ENCODE assay signal across 29 mouse cellular contexts in genomic region chr17:35505776-35506175, GRCm38 (mm10). TPM values are rescaled to one million over a fixed set of nuclear protein-coding genes. Genes with fewer than 3 reads are reported as not detected.
A peak's percentile ranks its signal among the peaks of the same experiment; 100 is the strongest.
DNase-seq lines count a peak whose midpoint lies in the region; ATAC-seq and TF ChIP-seq lines count a peak whose summit lies in the region.
"Had no signal": no experiment of that assay in that cellular context is flagged by ENCODE, and none has a peak within 500 bp of the region (broad histone marks: within the 10 kb centered on the region; RNA-seq: fewer than 3 reads in every experiment).

Pou5f1 (plus strand) TSS chr17:35506018.

- H3K4me1 ChIP-seq in liver, embryonic 12.5 days = no peaks in the 10 kb centered on the region
- no peaks in the 10 kb centered on the region for H3K4me1 ChIP-seq in liver, postnatal 0 days (ENCODE audit: insufficient read depth)
- peaks cover 58% of the 10 kb centered on the region for H3K4me1 ChIP-seq in E14TG2a.4 (replicated peaks; ENCODE audit: low read depth, low read length)
- peaks cover 8 to 17% of the 10 kb centered on the region in 2 experiments for H3K4me1 ChIP-seq in ES-E14 (ENCODE audit: control insufficient read depth in 2 of 2, insufficient read depth in 2 of 2, low read length in 2 of 2, poor library complexity in 1 of 2)
- H3K4me1 ChIP-seq in stomach, embryonic 15.5 days = 0 out of 2 replicates have a peak, but pooled peaks cover 2% of the 10 kb centered on the region
- no peaks in the 10 kb centered on the region; the same call in 1 of the 2 replicates for H3K4me1 ChIP-seq in intestine, embryonic 16.5 days (ENCODE audit: control insufficient read depth, insufficient read depth, low read length)
- H3K4me1 ChIP-seq: forebrain, embryonic 13.5 days had no signal

- 0 out of 2 replicates have a peak within 1 kb of the TSS, but pooled peaks have one; percentile 18 for H3K9ac ChIP-seq in liver, embryonic 12.5 days
- no peak within 1 kb of the TSS for H3K9ac ChIP-seq in liver, postnatal 0 days (replicated peaks)
- peak within 1 kb of the TSS; percentile 87 for H3K9ac ChIP-seq in ES-E14 (ENCODE audit: insufficient read depth, low read depth, low read length, poor library complexity, severe bottlenecking)
- H3K9ac ChIP-seq in stomach, embryonic 15.5 days = no peak within 1 kb of the TSS
- H3K9ac ChIP-seq in intestine, embryonic 16.5 days (ENCODE audit: low read depth, low read length) = no peak within 1 kb of the TSS
- H3K9ac ChIP-seq: hindbrain, embryonic 14.5 days; kidney, embryonic 15.5 days; limb, embryonic 13.5 days; neural tube, embryonic 13.5 days had no signal

- no peaks in the 10 kb centered on the region for H3K36me3 ChIP-seq in liver, embryonic 12.5 days
- no peaks in the 10 kb centered on the region for H3K36me3 ChIP-seq in liver, postnatal 0 days (replicated peaks; ENCODE audit: insufficient read depth, low read length)
- H3K36me3 ChIP-seq in E14TG2a.4 (ENCODE audit: insufficient read depth, low read length) (peaks cover 40% of the 10 kb centered on the region), ES-E14 (ENCODE audit: control insufficient read depth, insufficient read depth, low read length, poor library complexity, severe bottlenecking) (peaks cover 28% of the 10 kb centered on the region)
- no peaks in the 10 kb centered on the region for H3K36me3 ChIP-seq in stomach, embryonic 15.5 days
- no peaks in the 10 kb centered on the region for H3K36me3 ChIP-seq in intestine, embryonic 16.5 days (ENCODE audit: control insufficient read depth, insufficient read depth, low read length)
- H3K36me3 ChIP-seq: G1E; kidney, embryonic 15.5 days; limb, embryonic 13.5 days; neural tube, embryonic 13.5 days had no signal

- DNase-seq in liver, postnatal 0 days = no peak
- peak; percentile 65 for DNase-seq in ES-E14 (ENCODE audit: low read depth, low spot score)
- no peak for DNase-seq in left cerebral cortex, adult 18-20 months (ENCODE audit: low spot score in 2 of 2)
- DNase-seq: adrenal gland, postnatal 14 days; cerebellum, adult 11-12 months; cerebellum, adult 9-11 months; embryo, embryonic 11 days; gastrocnemius, postnatal 10 days; kidney, adult 18-20 months; lung, adult 18-20 months; lung, postnatal 14 days; thymus, adult 2 months; thymus, postnatal 36 days had no signal

- TF ChIP-seq CTCF in liver, postnatal 0 days (IDR thresholded peaks at IDR 0.05; ENCODE audit: low read depth) = no peak
- no peak for TF ChIP-seq CTCF in E14TG2a.4 (conservative IDR thresholded peaks at IDR 0.05; ENCODE audit: low read length)

- H3K4me2 ChIP-seq in liver, embryonic 12.5 days = no peak within 1 kb of the TSS
- H3K4me2 ChIP-seq in liver, postnatal 0 days (ENCODE audit: low read depth, low read length) = no peak within 1 kb of the TSS
- H3K4me2 ChIP-seq in stomach, embryonic 15.5 days = no peak within 1 kb of the TSS
- H3K4me2 ChIP-seq in intestine, embryonic 16.5 days (ENCODE audit: low read depth, low read length) = no peak within 1 kb of the TSS
- H3K4me2 ChIP-seq: forebrain, embryonic 13.5 days; hindbrain, embryonic 14.5 days; kidney, embryonic 15.5 days; limb, embryonic 13.5 days; liver, embryonic 11.5 days; neural tube, embryonic 13.5 days had no signal

- no peak within 1 kb of the TSS for H3K4me3 ChIP-seq in liver, embryonic 12.5 days
- no peak within 1 kb of the TSS for H3K4me3 ChIP-seq in liver, postnatal 0 days (ENCODE audit: low read depth, low read length)
- H3K4me3 ChIP-seq in E14TG2a.4 (replicated peaks; ENCODE audit: low read length) (peak within 1 kb of the TSS; percentile 99), ES-E14 (ENCODE audit: insufficient read depth in 1 of 2, low read depth in 1 of 2, low read length in 2 of 2, poor library complexity in 1 of 2, severe bottlenecking in 1 of 2) (peak within 1 kb of the TSS; percentile 79 to 88)
- no peak within 1 kb of the TSS for H3K4me3 ChIP-seq in stomach, embryonic 15.5 days (replicated peaks)
- H3K4me3 ChIP-seq in intestine, embryonic 16.5 days (ENCODE audit: low read length) = no peak within 1 kb of the TSS
- H3K4me3 ChIP-seq: forebrain, embryonic 13.5 days; kidney, embryonic 15.5 days; limb, embryonic 13.5 days; neural tube, embryonic 13.5 days had no signal

- no peak for ATAC-seq in liver, embryonic 12.5 days
- no peak for ATAC-seq in liver, postnatal 0 days
- peak; percentile 17; the same call in 1 of the 2 replicates for ATAC-seq in stomach, embryonic 15.5 days (ENCODE audit: insufficient read depth, low FRiP score, low read depth)
- ATAC-seq in intestine, embryonic 16.5 days = no peak
- ATAC-seq: forebrain, embryonic 13.5 days; inflammation-experienced regulatory T-cells, adult 6 months had no signal

- peaks cover 80% of the 10 kb centered on the region for H3K27me3 ChIP-seq in liver, embryonic 12.5 days (replicated peaks)
- H3K27me3 ChIP-seq in liver, postnatal 0 days (ENCODE audit: insufficient read depth, low read length) = peaks cover 40% of the 10 kb centered on the region
- H3K27me3 ChIP-seq in E14TG2a.4 (ENCODE audit: insufficient read depth, low read length) = no peaks in the 10 kb centered on the region
- H3K27me3 ChIP-seq in stomach, embryonic 15.5 days (replicated peaks) = peaks cover 6% of the 10 kb centered on the region; the same call in 1 of the 2 replicates
- H3K27me3 ChIP-seq in intestine, embryonic 16.5 days (replicated peaks; ENCODE audit: control insufficient read depth, insufficient read depth, low read length) = peaks cover 3% of the 10 kb centered on the region; the same call in 1 of the 2 replicates

- no peak within 1 kb of the TSS for H3K27ac ChIP-seq in liver, embryonic 12.5 days
- no peak within 1 kb of the TSS for H3K27ac ChIP-seq in liver, postnatal 0 days (ENCODE audit: low read depth)
- peak within 1 kb of the TSS; percentile 100 for H3K27ac ChIP-seq in ES-E14 (ENCODE audit: insufficient read depth, low read depth, low read length, poor library complexity, severe bottlenecking)
- no peak within 1 kb of the TSS for H3K27ac ChIP-seq in stomach, embryonic 15.5 days
- no peak within 1 kb of the TSS for H3K27ac ChIP-seq in intestine, embryonic 16.5 days (ENCODE audit: low read length)
- H3K27ac ChIP-seq: forebrain, embryonic 13.5 days; hindbrain, embryonic 14.5 days; kidney, embryonic 15.5 days; limb, embryonic 13.5 days; neural tube, embryonic 13.5 days had no signal

- 34% methylated on average over 13 of the region's 13 CpGs for WGBS in liver, embryonic 12.5 days (ENCODE audit: insufficient replicate concordance)
- 38% methylated on average over 13 of the region's 13 CpGs for WGBS in liver, postnatal 0 days (ENCODE audit: insufficient replicate concordance)
- 55% methylated on average over 13 of the region's 13 CpGs for WGBS in stomach, embryonic 15.5 days
- 57% methylated on average over 13 of the region's 13 CpGs for WGBS in intestine, embryonic 16.5 days

- in situ Hi-C loops in ES-E14 (cut with MboI; ENCODE audit: low sequenced_read_pairs in 2 of 2, unreplicated experiment in 2 of 2) = no loop called here

- no peak for TF ChIP-seq EP300 in liver, postnatal 0 days (IDR thresholded peaks at IDR 0.05; ENCODE audit: low read depth)

- no peaks in the 10 kb centered on the region for H3K9me3 ChIP-seq in liver, embryonic 12.5 days (replicated peaks)
- no peaks in the 10 kb centered on the region for H3K9me3 ChIP-seq in liver, postnatal 0 days (ENCODE audit: low read length)
- H3K9me3 ChIP-seq in E14TG2a.4 (ENCODE audit: low read length) (no peaks in the 10 kb centered on the region), ES-E14 (ENCODE audit: control insufficient read depth, insufficient read depth, low read depth, low read length) (no peaks in the 10 kb centered on the region)
- H3K9me3 ChIP-seq in stomach, embryonic 15.5 days = no peaks in the 10 kb centered on the region
- no peaks in the 10 kb centered on the region for H3K9me3 ChIP-seq in intestine, embryonic 16.5 days (ENCODE audit: control insufficient read depth, low read length)
- H3K9me3 ChIP-seq: forebrain, embryonic 13.5 days; G1E; kidney, embryonic 15.5 days; limb, embryonic 13.5 days; neural tube, embryonic 13.5 days had no signal

TF ChIP-seq in ES-E14, 5 proteins besides CTCF, POLR2A, EP300 and RAD21:
- TF ChIP-seq ZC3H11A (IDR thresholded peaks at IDR 0.05; ENCODE audit: borderline replicate concordance, low read depth, low read length) = no peak
- no peak for TF ChIP-seq ZNF384 (IDR thresholded peaks at IDR 0.05; ENCODE audit: low read depth, low read length)
- no peak for TF ChIP-seq CHD2 (IDR thresholded peaks at IDR 0.05; ENCODE audit: low read depth, low read length)
- no peak for TF ChIP-seq MAFK (IDR thresholded peaks at IDR 0.05; ENCODE audit: insufficient read depth, low read depth, low read length)
- TF ChIP-seq HCFC1 (IDR thresholded peaks at IDR 0.05; ENCODE audit: borderline replicate concordance, insufficient read depth, low read length) = no peak

RNA-seq across cellular contexts. Expression of gene Pou5f1, which starts in this region (rescaled TPM):
- not detected in 2 replicates for polyA plus RNA-seq in liver, embryonic 12.5 days (2016; fragmentation: Nextera tagmentation; extraction: Ambion mirVana)
- not detected in 2 replicates for polyA plus RNA-seq in liver, postnatal 0 days (2015; fragmentation: Nextera tagmentation; extraction: Ambion mirVana)
- 844 and 868 TPM in 2 replicates for total RNA-seq in ES-E14 (2012; rRNA removed)
- 0.13 TPM in 1 of 2 replicates, not detected in the other for polyA plus RNA-seq in stomach, embryonic 15.5 days (2015; fragmentation: Nextera tagmentation; extraction: Ambion mirVana)
- total RNA-seq in left cerebral cortex, adult 18-20 months (2021) = not detected
- polyA plus RNA-seq in intestine, embryonic 16.5 days (2015; fragmentation: Nextera tagmentation; extraction: Ambion mirVana) = not detected in 2 replicates
- total RNA-seq: gastrocnemius, postnatal 10 days; granulocyte monocyte progenitor cell, adult 5-6 weeks; left cerebral cortex, postnatal 36 days had no signal
- polyA plus RNA-seq: embryonic facial prominence, embryonic 14.5 days; forebrain, embryonic 13.5 days; G1E; heart, embryonic 16.5 days; hindbrain, embryonic 14.5 days; kidney, embryonic 15.5 days; liver, embryonic 11.5 days; neural tube, embryonic 13.5 days had no signal

Comparison
In these comparisons a context has a peak if more than half of its experiments do, and no peak if none do; other contexts are left out.
1. RNA of gene Pou5f1 (total RNA-seq): 844 to 868 TPM in ES-E14; not detected in left cerebral cortex, adult 18-20 months; every median in the first group is over 100 times any median in the second.
2. H3K9ac ChIP-seq: peak in liver, embryonic 12.5 days (single experiment) and ES-E14 (single experiment); none in liver, postnatal 0 days (single experiment), stomach, embryonic 15.5 days (single experiment) and intestine, embryonic 16.5 days (single experiment).
3. Peak in ATAC-seq in stomach, embryonic 15.5 days; RNA of the gene not detected or under 1 TPM.
4. H3K4me3 ChIP-seq: peak in E14TG2a.4 (single experiment) and ES-E14 (2 of 2); none in liver, embryonic 12.5 days (single experiment), liver, postnatal 0 days (single experiment), stomach, embryonic 15.5 days (single experiment) and intestine, embryonic 16.5 days (single experiment).